Mouse (Mus musculus) neural tube, embryonic 13.5 days (tissue): ENCODE measurements at regions not wholly inside any gene's neighbourhood (a gene's known extent, or its start where the extent isn't known, plus 50 kb on each side); places are given as distances from the start of the nearest gene placed in this dataset. TPM values are rescaled to one million over a fixed set of nuclear protein-coding genes. Genes with fewer than 3 reads are reported as not detected.

ENCODE experiments used
- microRNA-seq: library from miRNA; unstranded; fragments of <30 nt; microRNA quantifications from one replicate; pipeline ENCODE4, GENCODE M21; 2016

Small RNA genes lying in the stretch of these regions (microRNA-seq; reads per million reads assigned to microRNA genes)
- gene Gm24054: not detected
